Mouse (Mus musculus) liver, embryonic 13.5 days (tissue): ENCODE data around the gene Ifrd2. TPM values are rescaled to one million over a fixed set of nuclear protein-coding genes. Genes with fewer than 3 reads are reported as not detected.

ENCODE experiments used
- ATAC-seq: fragments of 200-750 bp; cut with Nextera tagmentation; 2 replicates; pipeline ENCODE4 v1.8.0; 2017; ENCODE audit warnings: low read depth, mild to moderate bottlenecking, moderate number of reproducible peaks, moderate library complexity
- DNase-seq: peaks from one replicate; pipeline ENCODE4 v3.0.0; 2022
- H3K27ac ChIP-seq: fragments of 300-500 bp; sonication (generic); 2 replicates; pipeline ENCODE4 v1.5.1; 2015; ENCODE audit warnings: moderate library complexity, mild to moderate bottlenecking, inconsistent platforms
- H3K27me3 ChIP-seq: fragments of 300-500 bp; sonication (generic); 2 replicates; pipeline ENCODE4 v1.6.1; 2015; ENCODE audit warnings: mild to moderate bottlenecking, inconsistent platforms
- H3K36me3 ChIP-seq: fragments of 300-500 bp; sonication (generic); 2 replicates; pipeline ENCODE4 v1.6.1; 2015; ENCODE audit warnings: mild to moderate bottlenecking, inconsistent platforms
- H3K4me1 ChIP-seq: fragments of 300-500 bp; sonication (generic); replicated peaks from 2 replicates; pipeline ENCODE4 v1.6.1; 2015; ENCODE audit warnings: inconsistent platforms
- H3K4me2 ChIP-seq: fragments of 300-500 bp; sonication (generic); 2 replicates; pipeline ENCODE4 v1.6.1; 2015; ENCODE audit warnings: inconsistent platforms, mild to moderate bottlenecking, moderate library complexity
- H3K4me3 ChIP-seq: fragments of 300-500 bp; sonication (generic); replicated peaks from 2 replicates; pipeline ENCODE4 v1.5.1; 2015; ENCODE audit warnings: mild to moderate bottlenecking, inconsistent platforms
- H3K9ac ChIP-seq: fragments of 300-500 bp; sonication (generic); 2 replicates; pipeline ENCODE4 v1.6.1; 2015; ENCODE audit warnings: mild to moderate bottlenecking, inconsistent platforms
- H3K9me3 ChIP-seq: fragments of 300-500 bp; sonication (generic); replicated peaks from 2 replicates; pipeline ENCODE4 v1.6.1; 2016; ENCODE audit warnings: inconsistent platforms
- WGBS: fragments of 180-500 bp; shearing (Covaris S2); methylation state at CpG from one replicate; pipeline ENCODE4 v1.1.7; 2015; ENCODE audit not compliant: insufficient replicate concordance; 5-methylcytosine and 5-hydroxymethylcytosine counted together
- polyA plus RNA-seq: library from polyadenylated mRNA; unstranded; fragments of >200 nt; fragmentation: Nextera tagmentation; extraction: Ambion mirVana; gene quantifications from 2 replicates; pipeline ENCODE4 v1.2.1, GENCODE M21; 2015

Ifrd2 gene
- polyA plus RNA-seq, 1 experiment from 2014 or later = 175 TPM

DNA sequence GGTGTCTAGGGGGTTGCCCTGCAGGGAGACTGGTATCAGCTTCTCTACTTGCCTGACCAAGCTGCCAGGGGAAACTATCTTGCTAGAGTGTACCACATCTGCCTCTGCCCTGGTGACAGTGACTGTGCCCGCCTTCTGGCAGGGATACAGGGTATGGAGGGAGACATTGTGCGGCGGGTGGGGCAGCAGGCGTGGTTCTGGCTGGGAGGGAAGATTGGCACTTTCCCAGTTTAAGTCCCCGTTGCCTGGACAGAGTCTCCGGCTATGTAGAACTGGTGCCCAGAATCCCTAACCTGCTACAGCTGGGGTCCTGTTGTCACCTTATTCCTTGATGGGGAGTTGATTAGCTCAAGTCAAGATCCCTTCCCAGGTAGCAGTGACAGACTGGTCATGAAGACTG, 45.0 kb downstream of the Ifrd2 start:
- Histone ChIP-seq H3K4me2 (peak overlapping the region; percentile 100), H3K9ac (peak overlapping the region; percentile 97), H3K4me3 (peak overlapping the region; percentile 86), H3K4me1 (peaks cover 90% of the 10 kb centered on the region), H3K27me3 (no peaks in the 10 kb centered on the region), H3K27ac (peak overlapping the region; percentile 94), H3K9me3 (no peaks in the 10 kb centered on the region), H3K36me3 (peaks cover 35% of the 10 kb centered on the region)
- ATAC-seq (peak; percentile 6; the same call in 1 of the 2 replicates), DNase-seq (peak; percentile 56)
- 30% methylated on average over 6 of the region's 6 CpGs for whole genome bisulfite sequencing

DNA sequence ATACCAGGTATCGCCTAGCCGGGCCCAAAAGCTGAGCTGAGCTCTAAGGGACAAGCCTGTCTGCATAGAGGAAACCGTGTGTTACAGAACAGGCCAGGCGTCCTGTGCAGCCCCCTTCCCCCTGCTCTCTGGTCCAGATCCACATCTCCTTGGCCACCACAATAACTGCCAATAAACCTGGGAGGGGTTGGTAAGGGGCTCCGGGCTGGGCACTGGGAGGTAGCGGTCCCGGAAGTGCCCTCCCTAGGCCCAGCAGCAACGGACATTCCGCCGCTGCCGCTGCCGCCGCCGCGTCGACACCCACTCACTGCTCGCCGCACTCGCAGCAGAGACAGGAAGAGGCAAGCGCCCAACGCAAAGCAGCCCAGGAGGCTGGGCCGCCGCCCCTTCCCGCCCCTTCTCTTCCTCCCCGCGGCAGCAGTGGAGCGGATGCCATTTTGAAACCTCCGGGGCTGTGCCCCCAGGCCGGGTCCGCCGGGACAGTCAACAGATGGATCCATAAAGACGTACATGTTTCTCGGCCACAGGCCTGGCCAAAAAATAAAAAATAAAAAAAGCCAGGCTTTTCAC, 45.7 kb downstream of the Ifrd2 start:
- DNase-seq (peak; percentile 71), ATAC-seq (peak; percentile 41)
- Histone ChIP-seq H3K4me2 (peak overlapping the region; percentile 100), H3K9ac (peak overlapping the region; percentile 97), H3K27me3 (no peaks in the 10 kb centered on the region), H3K4me1 (peaks cover 83% of the 10 kb centered on the region), H3K9me3 (no peaks in the 10 kb centered on the region), H3K27ac (peak overlapping the region; percentile 94), H3K36me3 (peaks cover 30% of the 10 kb centered on the region), H3K4me3 (peak overlapping the region; percentile 86)
- WGBS = under 1% methylated on average over 33 of the region's 33 CpGs

DNA sequence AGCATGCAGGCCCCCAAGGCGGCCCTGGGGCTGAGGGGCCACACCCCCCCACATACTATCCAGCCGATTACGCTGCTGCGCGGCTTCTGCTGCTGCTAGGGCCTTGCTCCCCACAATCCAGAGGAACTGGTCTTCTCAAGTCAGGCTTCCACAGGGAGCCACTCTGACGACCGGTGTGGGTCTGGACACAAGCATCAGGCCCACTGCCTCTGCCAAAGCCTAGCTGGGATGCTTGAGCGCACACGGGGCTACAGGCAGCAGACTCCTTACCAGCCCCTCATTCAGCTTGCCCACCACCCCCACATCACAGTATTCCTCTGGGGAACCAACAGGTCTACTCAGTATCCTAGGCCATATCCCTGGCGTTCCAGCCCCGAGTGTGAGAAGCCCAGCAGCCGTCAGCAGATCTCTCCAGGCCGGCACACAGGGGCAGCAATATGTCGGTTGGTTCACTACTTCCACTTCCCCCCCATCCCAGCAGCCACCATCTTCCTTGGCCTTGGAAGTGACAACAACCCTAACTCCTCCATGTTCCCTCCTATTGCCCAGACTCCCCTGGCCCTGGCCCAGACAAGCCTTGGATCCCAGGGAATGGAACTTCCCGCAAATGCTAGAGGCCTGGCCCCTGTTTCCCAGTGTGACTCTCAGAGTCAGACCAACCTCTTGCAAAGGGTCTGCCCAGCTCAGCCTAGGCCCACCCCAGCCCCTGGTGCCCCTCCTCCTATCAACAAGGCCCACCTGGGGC, 46.4 kb downstream of the Ifrd2 start:
- peaks cover 25% of the 10 kb centered on the region for H3K36me3 ChIP-seq
- peak overlapping the region; percentile 86 for H3K4me3 ChIP-seq
- peak overlapping the region; percentile 97 for H3K9ac ChIP-seq
- H3K27me3 ChIP-seq = no peaks in the 10 kb centered on the region
- ATAC-seq = 0 out of 2 replicates have a peak, but pooled peaks have one; percentile 16
- H3K9me3 ChIP-seq = no peaks in the 10 kb centered on the region
- peak overlapping the region; percentile 100 for H3K4me2 ChIP-seq
- H3K4me1 ChIP-seq = peaks cover 77% of the 10 kb centered on the region
- 2% methylated on average over 15 of the region's 15 CpGs for WGBS
- DNase-seq = no peak
- peak overlapping the region; percentile 94 for H3K27ac ChIP-seq

DNA sequence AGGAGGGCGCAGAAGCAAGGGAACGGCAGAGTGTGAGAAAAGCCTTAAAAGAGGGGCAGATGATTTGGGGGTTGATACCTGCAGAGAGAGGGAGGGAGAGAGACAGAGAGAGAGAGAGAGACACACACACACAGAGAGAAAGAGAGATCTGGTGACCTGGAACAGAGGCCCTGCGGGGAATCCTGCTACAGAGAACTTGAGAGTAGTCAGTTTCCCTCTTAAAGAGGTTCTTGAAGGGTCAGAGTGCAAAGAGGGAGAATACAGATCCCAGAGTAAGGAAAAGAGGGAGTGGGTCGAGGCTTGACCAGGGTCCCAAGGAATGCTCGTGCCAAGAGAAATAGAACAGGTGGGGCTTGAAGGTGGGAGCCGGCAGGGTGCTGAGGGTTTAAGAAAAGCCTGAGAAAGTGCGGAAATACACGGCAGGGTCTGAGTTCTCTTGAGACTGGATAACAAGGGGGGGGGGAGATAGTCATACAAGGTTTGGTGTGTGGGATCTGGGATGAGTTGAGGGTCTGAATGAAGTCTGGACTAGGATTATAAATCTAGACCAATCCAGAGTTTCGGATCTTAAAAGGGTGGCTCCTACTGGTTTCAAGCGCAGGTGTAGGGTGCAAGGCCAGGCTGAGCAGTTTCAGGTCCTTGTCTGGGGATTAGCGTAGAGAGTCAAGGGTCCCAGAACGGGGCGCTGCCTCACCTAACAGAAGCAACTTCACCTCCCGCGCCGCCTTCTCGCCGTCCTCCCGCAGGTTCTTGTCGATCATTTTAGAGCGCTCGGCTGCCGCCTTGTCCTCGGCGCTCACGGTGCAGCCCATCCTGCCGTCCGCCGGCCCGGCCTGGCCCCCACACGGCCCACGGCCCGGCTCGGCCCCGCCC, 47.2 kb downstream of the Ifrd2 start:
- ATAC-seq = peak; percentile 2; the same call in 1 of the 2 replicates
- Histone ChIP-seq H3K4me1 (peaks cover 68% of the 10 kb centered on the region), H3K9ac (peak overlapping the region; percentile 97), H3K4me2 (peak overlapping the region; percentile 100), H3K27ac (peak overlapping the region; percentile 94), H3K4me3 (peak overlapping the region; percentile 86), H3K9me3 (no peaks in the 10 kb centered on the region), H3K27me3 (no peaks in the 10 kb centered on the region), H3K36me3 (peaks cover 18% of the 10 kb centered on the region)
- under 1% methylated on average over 35 of the region's 35 CpGs for WGBS
- DNase-seq = no peak

DNA sequence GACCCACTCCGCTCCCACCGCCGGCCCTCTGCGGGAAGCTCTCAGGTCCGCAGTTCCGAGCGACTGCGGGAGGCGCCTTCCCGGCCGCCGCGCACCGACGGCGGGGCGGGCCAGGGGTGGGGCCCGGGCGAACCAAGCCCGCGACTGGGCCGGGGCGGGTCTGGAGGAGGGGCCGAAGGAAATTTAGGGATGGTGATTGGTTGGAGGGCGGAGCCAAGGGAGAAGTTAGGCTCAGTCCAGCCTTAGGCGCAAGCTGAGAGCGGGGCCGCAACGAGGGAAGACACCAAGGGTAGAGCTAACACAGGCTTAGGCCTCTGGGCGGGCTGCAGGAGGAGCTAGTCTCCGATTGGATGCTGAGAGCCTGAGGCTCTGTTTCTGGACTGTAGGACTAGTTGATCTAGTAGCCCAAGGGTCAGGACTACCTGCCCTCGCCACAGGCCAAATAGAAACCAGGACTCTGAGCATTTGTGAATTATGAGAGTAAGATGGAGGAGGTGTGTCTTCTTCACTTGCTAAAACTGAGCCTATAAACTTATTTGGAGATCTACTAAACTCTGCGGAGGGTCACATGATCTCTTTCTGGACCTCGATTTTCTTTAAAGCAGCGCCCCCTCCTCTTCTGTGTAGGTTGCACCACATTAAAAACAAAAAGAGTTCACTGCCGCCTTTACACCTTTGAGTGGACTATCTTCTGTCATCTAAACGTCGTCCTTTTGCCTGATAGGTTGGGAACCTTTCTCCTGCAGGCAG, 48.0 kb downstream of the Ifrd2 start, which contains the start of gene Gnai2:
Gene Gnai2, minus strand, starts transcription at position 89 of the 750 bp plus-strand sequence.
- Histone ChIP-seq H3K4me2 (peak within 1 kb of the TSS; percentile 100), H3K27me3 (no peaks in the 10 kb centered on the region), H3K27ac (peak within 1 kb of the TSS; percentile 94), H3K9ac (peak within 1 kb of the TSS; percentile 97), H3K36me3 (peaks cover 16% of the 10 kb centered on the region), H3K9me3 (no peaks in the 10 kb centered on the region), H3K4me3 (peak within 1 kb of the TSS; percentile 86), H3K4me1 (peaks cover 63% of the 10 kb centered on the region)
- DNase-seq (peak; percentile 97), ATAC-seq (peak; percentile 94)
- under 1% methylated on average over 38 of the region's 38 CpGs for whole genome bisulfite sequencing

DNA sequence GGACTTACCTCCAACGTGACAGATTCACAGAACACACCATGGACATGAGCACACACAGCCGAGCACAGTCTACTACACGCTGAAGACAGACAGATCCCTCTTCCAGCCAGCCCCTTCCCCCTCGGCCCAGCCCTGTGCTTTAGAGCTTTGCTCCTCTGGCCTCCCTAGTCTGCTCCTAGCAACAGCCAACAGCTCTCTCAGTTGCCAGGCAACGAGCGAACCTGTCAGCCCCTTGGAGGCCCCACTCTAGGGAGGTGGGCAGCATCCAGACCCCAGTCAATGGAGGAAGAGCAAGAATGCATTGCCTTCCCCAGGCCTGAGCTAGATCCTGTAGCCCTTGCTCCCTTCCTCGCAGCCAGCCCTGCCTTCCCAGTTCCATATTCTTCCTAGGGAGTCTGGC, 49.6 kb downstream of the Ifrd2 start:
- Histone ChIP-seq H3K27me3 (no peaks in the 10 kb centered on the region), H3K4me2 (no peak overlapping the region), H3K9me3 (no peaks in the 10 kb centered on the region), H3K4me3 (no peak overlapping the region), H3K4me1 (peaks cover 50% of the 10 kb centered on the region), H3K27ac (no peak overlapping the region), H3K9ac (no peak overlapping the region), H3K36me3 (peaks cover under 1% of the 10 kb centered on the region; the same call in 1 of the 2 replicates)
- WGBS = 64% methylated on average over 7 of the region's 7 CpGs
- no peak for ATAC-seq
- DNase-seq = no peak

DNA sequence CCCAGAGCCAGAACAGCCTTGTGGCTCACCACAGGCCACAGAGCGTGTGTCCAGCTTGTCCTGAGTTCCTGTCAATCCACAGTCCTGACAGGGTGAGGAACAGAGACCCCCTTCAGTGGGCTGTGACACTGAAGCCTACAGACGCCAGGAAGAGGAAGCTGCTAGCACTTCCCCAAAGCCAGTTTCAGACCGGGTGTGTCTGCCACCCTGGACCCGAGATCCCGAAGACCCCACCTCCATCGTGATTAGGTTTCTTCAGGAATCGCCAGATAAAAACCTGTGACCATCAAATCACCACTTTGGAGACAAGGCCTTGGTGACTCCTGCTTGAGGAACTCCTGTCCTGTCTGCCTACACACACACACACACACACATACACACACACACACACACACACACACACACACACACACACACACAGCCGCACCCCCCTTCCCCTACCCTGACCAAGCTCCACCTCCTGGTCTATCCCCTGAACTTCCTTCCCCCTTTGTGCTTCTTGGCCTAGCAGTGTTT, 52.9 kb downstream of the Ifrd2 start:
- 20% methylated on average over 8 of the region's 8 CpGs for WGBS

DNA sequence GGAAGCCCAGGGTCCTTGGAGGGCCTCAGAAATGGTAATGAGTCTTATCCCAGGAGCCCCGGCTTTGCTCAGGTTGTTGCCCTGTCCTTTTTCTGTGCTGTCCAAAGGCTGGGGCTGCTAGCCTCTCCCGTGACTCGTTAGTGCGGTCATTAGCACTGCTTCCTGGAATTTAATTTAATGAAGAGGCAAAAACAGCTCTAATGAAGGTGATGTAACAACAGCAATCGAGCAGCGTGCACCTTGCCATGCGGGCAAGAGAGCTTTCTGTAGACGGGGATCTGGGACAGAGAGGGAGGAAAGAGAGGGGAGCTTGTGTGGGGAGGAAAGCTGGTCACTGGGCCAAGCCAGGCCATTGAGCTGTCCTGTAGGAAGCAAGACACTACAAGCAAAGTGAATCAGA, 54.2 kb downstream of the Ifrd2 start:
- WGBS = 68% methylated on average over 8 of the region's 8 CpGs
- DNase-seq (no peak), ATAC-seq (no peak)
- Histone ChIP-seq H3K36me3 (no peaks in the 10 kb centered on the region), H3K9ac (no peak overlapping the region), H3K4me3 (no peak overlapping the region), H3K4me1 (peaks cover 40% of the 10 kb centered on the region), H3K27ac (no peak overlapping the region; the same call in 1 of the 2 replicates), H3K4me2 (no peak overlapping the region), H3K9me3 (no peaks in the 10 kb centered on the region), H3K27me3 (no peaks in the 10 kb centered on the region)

More for the DNA sequence above, 52.9 kb downstream of the Ifrd2 start:
- no peak overlapping the region for H3K4me2 ChIP-seq
- H3K27ac ChIP-seq = peak overlapping the region; percentile 58
- no peaks in the 10 kb centered on the region for H3K36me3 ChIP-seq
- H3K4me3 ChIP-seq = no peak overlapping the region
- peaks cover 46% of the 10 kb centered on the region for H3K4me1 ChIP-seq
- no peaks in the 10 kb centered on the region for H3K27me3 ChIP-seq
- no peaks in the 10 kb centered on the region for H3K9me3 ChIP-seq
- H3K9ac ChIP-seq = no peak overlapping the region
- ATAC-seq = no peak
- no peak for DNase-seq
